Mouse (Mus musculus): ENCODE results near the gene Musk. TPM values are rescaled to one million over a fixed set of nuclear protein-coding genes. Genes with fewer than 3 reads are reported as not detected.

Gene Musk
- polyA plus RNA-seq, 1 experiment from 2014 or later = 0.75 TPM

DNA sequence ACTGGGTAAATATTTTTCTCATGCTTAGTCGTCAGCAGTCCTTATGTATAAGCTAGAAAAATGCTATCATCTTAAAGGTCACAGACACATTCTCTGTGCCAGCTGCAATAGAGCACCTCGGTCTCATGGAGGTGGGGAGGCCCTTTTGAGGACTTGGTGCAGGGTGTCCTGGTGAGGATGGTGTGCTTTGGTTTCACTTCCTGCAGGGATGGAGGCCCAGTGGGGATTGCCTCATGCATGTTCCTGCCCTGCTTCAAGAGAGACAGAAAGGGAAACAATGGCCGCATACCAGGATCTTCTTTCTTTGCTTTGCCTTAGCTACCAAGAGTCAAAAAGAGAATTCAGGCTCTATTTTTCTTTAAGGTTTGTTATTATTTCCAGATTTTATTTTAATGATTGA lies 31.8 kb downstream of the Musk start:
- Histone ChIP-seq H3K27me3 (ENCODE audit: control insufficient read depth, insufficient read depth, low read length) (no peaks in the 10 kb centered on the region), H3K4me3 (ENCODE audit: low read depth, low read length) (no peak overlapping the region), H3K4me1 (replicated peaks; ENCODE audit: control insufficient read depth, insufficient read depth) (no peaks in the 10 kb centered on the region), H3K9ac (ENCODE audit: low read length) (no peak overlapping the region), H3K9me3 (ENCODE audit: control insufficient read depth, low read length) (no peaks in the 10 kb centered on the region), H3K4me2 (replicated peaks; ENCODE audit: low read depth) (no peak overlapping the region), H3K36me3 (ENCODE audit: control insufficient read depth, insufficient read depth, low read length) (no peaks in the 10 kb centered on the region), H3K27ac (replicated peaks) (no peak overlapping the region)
- DNase-seq (ENCODE audit: low spot score) (no peak), ATAC-seq (ENCODE audit: low FRiP score, low TSS enrichment) (no peak)
- TF ChIP-seq EP300 (optimal IDR thresholded peaks at IDR 0.05) (no peak), CTCF (IDR thresholded peaks at IDR 0.05; ENCODE audit: low read depth) (no peak)
- 52% methylated on average over 3 of the region's 3 CpGs for WGBS

DNA sequence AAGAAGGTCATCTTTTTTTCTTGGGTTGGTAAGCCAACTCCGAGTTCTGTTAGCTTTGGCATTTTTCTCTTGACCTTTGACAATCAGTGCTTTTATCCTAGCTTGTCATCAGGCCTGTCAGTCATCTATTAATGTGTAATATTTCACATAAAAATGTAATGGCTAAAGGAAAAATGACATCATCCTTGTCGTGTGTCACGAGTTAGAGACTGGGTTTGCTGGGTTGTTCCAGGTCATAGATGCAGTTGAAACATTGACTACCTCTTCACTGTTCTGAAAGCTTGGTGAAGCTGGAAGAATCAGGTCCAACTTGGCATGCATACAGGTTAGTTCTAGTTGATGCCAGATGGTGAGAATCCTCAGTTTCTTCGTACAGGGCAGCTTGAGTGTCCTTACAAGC lies 34.5 kb downstream of the Musk start:
- Histone ChIP-seq H3K27me3 (ENCODE audit: control insufficient read depth, insufficient read depth, low read length) (no peaks in the 10 kb centered on the region), H3K4me3 (ENCODE audit: low read depth, low read length) (no peak overlapping the region), H3K4me1 (replicated peaks; ENCODE audit: control insufficient read depth, insufficient read depth) (no peaks in the 10 kb centered on the region), H3K9me3 (ENCODE audit: control insufficient read depth, low read length) (no peaks in the 10 kb centered on the region), H3K9ac (ENCODE audit: low read length) (no peak overlapping the region), H3K27ac (replicated peaks) (no peak overlapping the region), H3K4me2 (replicated peaks; ENCODE audit: low read depth) (no peak overlapping the region), H3K36me3 (ENCODE audit: control insufficient read depth, insufficient read depth, low read length) (no peaks in the 10 kb centered on the region)
- WGBS = 54% methylated on average over 4 of the region's 4 CpGs
- DNase-seq (ENCODE audit: low spot score) (no peak), ATAC-seq (ENCODE audit: low FRiP score, low TSS enrichment) (no peak)
- TF ChIP-seq CTCF (IDR thresholded peaks at IDR 0.05; ENCODE audit: low read depth) (no peak), EP300 (optimal IDR thresholded peaks at IDR 0.05) (no peak)

DNA sequence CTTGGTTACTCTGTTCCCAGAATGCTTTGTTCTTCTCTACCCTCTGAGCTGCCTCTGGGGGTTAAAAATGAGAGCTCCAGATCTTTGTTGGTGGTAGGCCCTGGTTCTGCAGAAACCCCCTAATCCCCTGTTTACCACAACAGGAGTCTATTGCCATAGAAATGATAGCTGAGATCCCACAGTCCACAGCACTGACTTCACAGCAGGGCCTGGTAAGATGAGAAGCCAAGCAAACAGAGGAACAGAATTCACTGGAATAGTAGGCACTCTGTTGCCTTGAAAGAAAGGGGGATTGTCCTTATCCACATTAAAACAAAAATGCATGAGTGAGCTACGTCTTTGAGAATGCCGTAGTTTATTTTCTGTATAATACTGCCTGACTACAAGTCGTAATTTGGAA lies 41.0 kb downstream of the Musk start:
- Histone ChIP-seq H3K9me3 (ENCODE audit: control insufficient read depth, low read length) (no peaks in the 10 kb centered on the region), H3K4me1 (replicated peaks; ENCODE audit: control insufficient read depth, insufficient read depth) (no peaks in the 10 kb centered on the region), H3K27me3 (ENCODE audit: control insufficient read depth, insufficient read depth, low read length) (no peaks in the 10 kb centered on the region), H3K4me2 (replicated peaks; ENCODE audit: low read depth) (no peak overlapping the region), H3K27ac (replicated peaks) (no peak overlapping the region), H3K4me3 (ENCODE audit: low read depth, low read length) (no peak overlapping the region), H3K36me3 (ENCODE audit: control insufficient read depth, insufficient read depth, low read length) (no peaks in the 10 kb centered on the region), H3K9ac (ENCODE audit: low read length) (no peak overlapping the region)
- ATAC-seq (ENCODE audit: low FRiP score, low TSS enrichment) = no peak; the same call in 1 of the 2 replicates
- 56% methylated on average over 3 of the region's 3 CpGs for WGBS
- TF ChIP-seq CTCF (IDR thresholded peaks at IDR 0.05; ENCODE audit: low read depth) (no peak), EP300 (optimal IDR thresholded peaks at IDR 0.05) (no peak)
- DNase-seq (ENCODE audit: low spot score) = no peak

DNA sequence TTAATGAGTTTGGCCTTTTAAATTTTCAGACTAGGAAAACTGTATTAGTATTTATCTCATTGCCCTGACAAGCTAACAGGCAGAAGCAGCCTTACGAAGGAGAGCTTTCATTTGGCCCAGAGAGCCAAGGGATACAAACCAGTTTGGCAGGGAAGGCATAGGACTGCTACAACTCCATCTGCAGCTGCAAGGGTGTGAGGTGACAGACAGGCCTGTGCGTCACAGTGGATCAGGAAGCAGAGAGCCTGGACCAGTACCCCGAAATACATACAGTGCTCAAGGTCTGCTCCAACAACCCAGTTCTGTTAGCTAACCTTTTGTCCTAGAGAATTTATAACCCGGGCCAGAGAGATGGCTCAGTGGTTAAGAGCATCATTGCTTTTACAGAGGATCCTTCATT lies 42.5 kb downstream of the Musk start:
- no peaks in the 10 kb centered on the region for H3K36me3 ChIP-seq (ENCODE audit: control insufficient read depth, insufficient read depth, low read length)
- H3K27ac ChIP-seq (replicated peaks) = no peak overlapping the region
- ATAC-seq (ENCODE audit: low FRiP score, low TSS enrichment) (no peak), DNase-seq (ENCODE audit: low spot score) (no peak)
- no peaks in the 10 kb centered on the region for H3K9me3 ChIP-seq (ENCODE audit: control insufficient read depth, low read length)
- no peak overlapping the region for H3K4me3 ChIP-seq (ENCODE audit: low read depth, low read length)
- WGBS = 82% methylated on average over 4 of the region's 4 CpGs
- H3K4me2 ChIP-seq (replicated peaks; ENCODE audit: low read depth) = no peak overlapping the region
- H3K27me3 ChIP-seq (ENCODE audit: control insufficient read depth, insufficient read depth, low read length) = no peaks in the 10 kb centered on the region
- H3K4me1 ChIP-seq (replicated peaks; ENCODE audit: control insufficient read depth, insufficient read depth) = no peaks in the 10 kb centered on the region
- no peak for TF ChIP-seq EP300 (optimal IDR thresholded peaks at IDR 0.05)
- no peak for TF ChIP-seq CTCF (IDR thresholded peaks at IDR 0.05; ENCODE audit: low read depth)
- H3K9ac ChIP-seq (ENCODE audit: low read length) = no peak overlapping the region

DNA sequence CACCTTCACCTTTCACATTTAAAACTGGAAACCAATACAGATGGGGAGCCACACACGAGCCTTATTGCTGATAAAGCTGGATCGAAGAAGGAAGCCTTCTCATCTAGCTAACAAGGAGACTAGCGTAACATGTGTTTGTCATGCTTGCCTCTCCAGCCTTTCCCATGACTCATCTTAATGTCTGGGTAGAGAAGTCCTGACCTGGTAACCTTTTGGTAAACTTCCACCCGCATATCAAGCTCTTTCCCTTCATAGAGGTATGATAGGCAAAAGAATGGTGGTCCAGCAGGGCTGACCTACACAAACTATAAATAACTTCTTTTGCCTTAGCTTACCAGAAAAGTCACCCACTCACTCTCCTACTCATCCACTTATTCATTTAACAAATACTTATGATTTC lies 44.3 kb downstream of the Musk start:
- no peak for ATAC-seq (ENCODE audit: low FRiP score, low TSS enrichment)
- no peaks in the 10 kb centered on the region for H3K4me1 ChIP-seq (replicated peaks; ENCODE audit: control insufficient read depth, insufficient read depth)
- WGBS = 80% methylated on average over 4 of the region's 4 CpGs
- no peak overlapping the region for H3K4me2 ChIP-seq (replicated peaks; ENCODE audit: low read depth)
- TF ChIP-seq CTCF (IDR thresholded peaks at IDR 0.05; ENCODE audit: low read depth) (no peak), EP300 (optimal IDR thresholded peaks at IDR 0.05) (no peak)
- no peaks in the 10 kb centered on the region for H3K27me3 ChIP-seq (ENCODE audit: control insufficient read depth, insufficient read depth, low read length)
- H3K27ac ChIP-seq (replicated peaks) = no peak overlapping the region
- H3K4me3 ChIP-seq (ENCODE audit: low read depth, low read length) = no peak overlapping the region
- no peaks in the 10 kb centered on the region for H3K36me3 ChIP-seq (ENCODE audit: control insufficient read depth, insufficient read depth, low read length)
- H3K9ac ChIP-seq (ENCODE audit: low read length) = no peak overlapping the region
- no peaks in the 10 kb centered on the region for H3K9me3 ChIP-seq (ENCODE audit: control insufficient read depth, low read length)
- no peak for DNase-seq (ENCODE audit: low spot score)

DNA sequence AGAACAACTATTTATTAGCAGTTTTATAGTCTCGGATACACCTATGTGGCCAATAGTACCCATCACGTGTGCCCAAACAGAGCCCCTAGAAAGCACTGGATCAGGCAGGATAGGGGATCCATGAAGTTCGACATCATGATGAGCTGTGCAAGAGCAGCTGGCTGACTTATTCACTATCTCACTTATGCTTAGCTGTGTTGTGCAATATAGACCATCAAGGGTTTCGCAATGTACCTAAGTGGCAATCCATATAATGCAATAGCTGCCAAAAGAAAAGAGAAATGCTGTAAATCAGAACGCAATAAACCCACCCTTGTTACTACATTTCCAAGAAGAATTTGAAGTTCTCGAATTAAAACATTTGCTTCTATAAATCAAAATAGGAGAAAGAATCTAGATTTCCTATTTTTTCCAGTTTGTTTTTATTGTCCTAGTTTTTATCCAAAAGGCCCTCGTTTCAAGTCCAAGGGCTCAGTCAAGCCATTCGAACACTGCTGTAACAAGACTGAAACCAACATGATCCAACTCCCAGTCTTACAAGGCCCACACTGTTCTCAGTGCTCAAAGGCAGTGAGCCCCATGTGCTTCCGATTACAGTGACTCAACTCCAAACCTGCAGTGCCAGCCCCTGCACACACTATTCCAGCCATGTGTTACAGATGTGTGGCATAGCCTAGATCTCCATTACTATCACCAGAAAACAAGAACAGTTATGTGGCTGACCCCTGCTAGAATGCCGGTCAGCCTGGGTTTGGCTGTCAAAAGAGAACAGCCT lies 45.3 kb downstream of the Musk start:
- whole genome bisulfite sequencing = 76% methylated on average over 10 of the region's 10 CpGs
- no peak for TF ChIP-seq CTCF (IDR thresholded peaks at IDR 0.05; ENCODE audit: low read depth)
- TF ChIP-seq EP300 (optimal IDR thresholded peaks at IDR 0.05) = no peak
- Histone ChIP-seq H3K27me3 (ENCODE audit: control insufficient read depth, insufficient read depth, low read length) (no peaks in the 10 kb centered on the region), H3K4me3 (ENCODE audit: low read depth, low read length) (no peak overlapping the region), H3K36me3 (ENCODE audit: control insufficient read depth, insufficient read depth, low read length) (no peaks in the 10 kb centered on the region), H3K4me2 (replicated peaks; ENCODE audit: low read depth) (no peak overlapping the region), H3K9ac (ENCODE audit: low read length) (no peak overlapping the region), H3K4me1 (replicated peaks; ENCODE audit: control insufficient read depth, insufficient read depth) (no peaks in the 10 kb centered on the region), H3K27ac (replicated peaks) (0 out of 2 replicates have a peak overlapping the region, but pooled peaks have one; percentile 25), H3K9me3 (ENCODE audit: control insufficient read depth, low read length) (no peaks in the 10 kb centered on the region)
- DNase-seq (ENCODE audit: low spot score) (no peak), ATAC-seq (ENCODE audit: low FRiP score, low TSS enrichment) (no peak)
